ENCODE assay signal across 9 mouse cellular contexts in the genomic region with DNA sequence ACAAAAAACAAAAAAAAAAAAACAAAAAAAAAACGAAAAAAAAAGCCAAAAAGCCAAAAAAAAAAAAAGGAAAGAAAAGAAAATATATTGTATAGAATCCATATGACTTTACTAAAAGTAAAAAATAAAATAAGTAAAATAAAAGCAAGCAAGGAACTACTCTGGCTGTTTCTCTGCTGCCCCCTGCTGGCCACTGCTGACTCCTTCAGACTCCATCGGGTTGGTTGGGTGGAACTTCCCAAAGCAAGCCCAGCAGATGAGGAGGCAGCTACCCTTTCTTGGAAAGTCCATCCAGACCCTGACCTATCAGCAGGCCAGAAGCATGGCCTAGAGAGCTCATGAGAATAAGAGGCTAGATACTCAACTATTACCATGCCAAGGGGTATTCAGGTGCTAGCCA. TPM values are rescaled to one million over a fixed set of nuclear protein-coding genes. Genes with fewer than 3 reads are reported as not detected.
A peak's percentile ranks its signal among the peaks of the same experiment; 100 is the strongest.
DNase-seq lines count a peak whose midpoint lies in the region; ATAC-seq lines count a peak whose summit lies in the region.
"Had no signal": no experiment of that assay in that cellular context is flagged by ENCODE, and none has a peak within 500 bp of the region (broad histone marks: within the 10 kb centered on the region; RNA-seq: fewer than 3 reads in every experiment).

No protein-coding gene starts in this region.

- H3K9me3 ChIP-seq in heart, embryonic 12.5 days (replicated peaks), result no peaks in the 10 kb centered on the region
- H3K9me3 ChIP-seq in midbrain, embryonic 12.5 days, result no peaks in the 10 kb centered on the region
- H3K9me3 ChIP-seq in stomach, embryonic 14.5 days (ENCODE audit: control insufficient read depth, low read depth, low read length), result no peaks in the 10 kb centered on the region

- 1% methylated on average over 2 of the region's 2 CpGs for WGBS in heart, embryonic 12.5 days
- 2% methylated on average over 2 of the region's 2 CpGs for WGBS in midbrain, embryonic 12.5 days
- 0% methylated on average over 2 of the region's 2 CpGs for WGBS in stomach, embryonic 14.5 days

- H3K4me2 ChIP-seq in heart, embryonic 12.5 days, result no peak overlapping the region
- H3K4me2 ChIP-seq in midbrain, embryonic 12.5 days (replicated peaks), result no peak overlapping the region
- no peak overlapping the region for H3K4me2 ChIP-seq in stomach, embryonic 14.5 days (replicated peaks; ENCODE audit: low read depth, low read length)

- no peaks in the 10 kb centered on the region for H3K36me3 ChIP-seq in heart, embryonic 12.5 days
- no peaks in the 10 kb centered on the region for H3K36me3 ChIP-seq in midbrain, embryonic 12.5 days
- no peaks in the 10 kb centered on the region for H3K36me3 ChIP-seq in stomach, embryonic 14.5 days (ENCODE audit: control insufficient read depth, insufficient read depth, low read length)

- DNase-seq in heart, adult 18-20 months, result peak; percentile 52 to 87
- peak; percentile 69 for DNase-seq in ES-CJ7 (ENCODE audit: low read depth, low spot score)
- peak; percentile 67 to 71 for DNase-seq in cerebellum, adult 18-20 months
- peak; percentile 79 for DNase-seq in gastrocnemius, postnatal 10 days
- DNase-seq in layer of hippocampus, postnatal 25 days (ENCODE audit: extremely low spot score in 1 of 2, low spot score in 1 of 2), result peak; percentile 55 to 85

- no peak for ATAC-seq in heart, embryonic 12.5 days (ENCODE audit: insufficient number of reproducible peaks, low FRiP score)
- 0 out of 2 replicates have a peak, but pooled peaks have one; percentile 16 for ATAC-seq in midbrain, embryonic 12.5 days (ENCODE audit: low FRiP score, low read depth)
- peak; percentile 33; the same call in 1 of the 2 replicates for ATAC-seq in stomach, embryonic 14.5 days (ENCODE audit: insufficient number of reproducible peaks, insufficient read depth, low FRiP score, low read depth)

- H3K9ac ChIP-seq in heart, embryonic 12.5 days, result no peak overlapping the region
- no peak overlapping the region for H3K9ac ChIP-seq in midbrain, embryonic 12.5 days (replicated peaks)
- no peak overlapping the region for H3K9ac ChIP-seq in stomach, embryonic 14.5 days (replicated peaks; ENCODE audit: low read depth, low read length)

- H3K27ac ChIP-seq in heart, embryonic 12.5 days (ENCODE audit: poor library complexity, severe bottlenecking), result no peak overlapping the region
- no peak overlapping the region for H3K27ac ChIP-seq in midbrain, embryonic 12.5 days (replicated peaks)
- no peak overlapping the region for H3K27ac ChIP-seq in stomach, embryonic 14.5 days (ENCODE audit: low read length)

- H3K27me3 ChIP-seq in heart, embryonic 12.5 days (replicated peaks), result 0 out of 2 replicates have a peak, but pooled peaks cover 2% of the 10 kb centered on the region
- H3K27me3 ChIP-seq in midbrain, embryonic 12.5 days, result peaks cover 11% of the 10 kb centered on the region; the same call in 1 of the 2 replicates
- H3K27me3 ChIP-seq in stomach, embryonic 14.5 days (ENCODE audit: control insufficient read depth, insufficient read depth, low read length), result no peaks in the 10 kb centered on the region

- no peak overlapping the region for H3K4me3 ChIP-seq in heart, embryonic 12.5 days
- no peak overlapping the region for H3K4me3 ChIP-seq in midbrain, embryonic 12.5 days
- H3K4me3 ChIP-seq in stomach, embryonic 14.5 days (ENCODE audit: low read depth, low read length), result no peak overlapping the region

- peaks cover 16% of the 10 kb centered on the region for H3K4me1 ChIP-seq in heart, embryonic 12.5 days (replicated peaks)
- no peaks in the 10 kb centered on the region for H3K4me1 ChIP-seq in midbrain, embryonic 12.5 days
- no peaks in the 10 kb centered on the region for H3K4me1 ChIP-seq in stomach, embryonic 14.5 days (ENCODE audit: control insufficient read depth, insufficient read depth, low read length)

RNA-seq across cellular contexts. Expression of a gene that starts 4.6 kb away (rescaled TPM):
- under 1 TPM; 0.10 to 0.13 TPM for total RNA-seq in heart, adult 18-20 months (2021)
- not detected in 2 replicates for polyA plus RNA-seq in heart, embryonic 12.5 days (2016; fragmentation: Nextera tagmentation; extraction: Ambion mirVana)
- total RNA-seq in gastrocnemius, postnatal 10 days (2021), result under 1 TPM in 1 of 2 experiments, not detected in 1; 0.11 TPM
- not detected for total RNA-seq in layer of hippocampus, postnatal 25 days (2021)
- not detected in 2 replicates for polyA plus RNA-seq in midbrain, embryonic 12.5 days (2016; fragmentation: Nextera tagmentation; extraction: Ambion mirVana)
- not detected in 2 replicates for polyA plus RNA-seq in stomach, embryonic 14.5 days (2014; fragmentation: Nextera tagmentation; extraction: Ambion mirVana)
- total RNA-seq: left cerebral cortex, postnatal 36 days had no signal

RNA-seq across cellular contexts. Expression of a gene that starts 20.4 kb away (rescaled TPM):
- under 1 TPM; 0.08 to 0.20 TPM for total RNA-seq in heart, adult 18-20 months (2021)
- polyA plus RNA-seq in heart, embryonic 12.5 days (2016; fragmentation: Nextera tagmentation; extraction: Ambion mirVana), result 0.46 and 0.81 TPM in 2 replicates
- total RNA-seq in gastrocnemius, postnatal 10 days (2021), result 1 to 10 TPM in 1 of 2 experiments, under 1 TPM in 1; 0.80 to 2.0 TPM
- total RNA-seq in layer of hippocampus, postnatal 25 days (2021), result under 1 TPM; 0.12 to 0.14 TPM
- 0.71 and 1.0 TPM in 2 replicates for polyA plus RNA-seq in midbrain, embryonic 12.5 days (2016; fragmentation: Nextera tagmentation; extraction: Ambion mirVana)
- polyA plus RNA-seq in stomach, embryonic 14.5 days (2014; fragmentation: Nextera tagmentation; extraction: Ambion mirVana), result 0.52 and 0.55 TPM in 2 replicates
- total RNA-seq: left cerebral cortex, postnatal 36 days had no signal

RNA-seq across cellular contexts. Expression of a gene that starts 47.9 kb away (rescaled TPM):
- total RNA-seq in heart, adult 18-20 months (2021), result under 1 TPM; 0.50 to 0.80 TPM
- 2.7 and 4.8 TPM in 2 replicates for polyA plus RNA-seq in heart, embryonic 12.5 days (2016; fragmentation: Nextera tagmentation; extraction: Ambion mirVana)
- under 1 TPM; 0.16 to 0.56 TPM for total RNA-seq in gastrocnemius, postnatal 10 days (2021)
- total RNA-seq in layer of hippocampus, postnatal 25 days (2021), result 1 to 10 TPM; 2.7 to 2.8 TPM
- 1.6 and 1.9 TPM in 2 replicates for polyA plus RNA-seq in midbrain, embryonic 12.5 days (2016; fragmentation: Nextera tagmentation; extraction: Ambion mirVana)
- polyA plus RNA-seq in stomach, embryonic 14.5 days (2014; fragmentation: Nextera tagmentation; extraction: Ambion mirVana), result 0.56 and 0.65 TPM in 2 replicates
